Mouse (Mus musculus) kidney, adult 8-10 months (tissue): Measurements from ENCODE around the gene Diaph3.
"Not testable (repeated sequence)": the region's sequence is repeated elsewhere in the genome, so short reads cannot be mapped to it uniquely, and the experiment has no call there.

ENCODE experiments used
- DNase-seq, 2 experiments: peaks; one replicate each; pipeline ENCODE4 v3.0.0; 2022

Diaph3 gene

GRCm38 (mm10) chr14:86729617-86730098, 411.4 kb downstream of the Diaph3 start:
- DNase-seq, result no peak

GRCm38 (mm10) chr14:86727538-86728045, 413.4 kb downstream of the Diaph3 start:
- DNase-seq, result no peak

GRCm38 (mm10) chr14:86721768-86722167, 419.3 kb downstream of the Diaph3 start:
- DNase-seq, result no peak

- DNase-seq, result no peak
Observed at GRCm38 (mm10) chr14:86721082-86721481, 420.0 kb downstream of the Diaph3 start.

GRCm38 (mm10) chr14:86720408-86720807, 420.6 kb downstream of the Diaph3 start:
- DNase-seq, result not testable (repeated sequence)

- no peak for DNase-seq
Observed at GRCm38 (mm10) chr14:86714088-86714690, 426.8 kb downstream of the Diaph3 start.

GRCm38 (mm10) chr14:86704080-86704479, 437.0 kb downstream of the Diaph3 start:
- no peak for DNase-seq

- DNase-seq, result no peak
Observed at GRCm38 (mm10) chr14:86701145-86701544, 439.9 kb downstream of the Diaph3 start.

GRCm38 (mm10) chr14:86697887-86698286, 443.1 kb downstream of the Diaph3 start:
- no peak for DNase-seq

- no peak for DNase-seq
Observed at GRCm38 (mm10) chr14:86692714-86693113, 448.3 kb downstream of the Diaph3 start.

- no peak for DNase-seq
Observed at GRCm38 (mm10) chr14:86691298-86691697, 449.7 kb downstream of the Diaph3 start.

- no peak for DNase-seq
Observed at GRCm38 (mm10) chr14:86684585-86685503, 456.2 kb downstream of the Diaph3 start.

- DNase-seq, result no peak
Observed at GRCm38 (mm10) chr14:86681951-86682350, 459.1 kb downstream of the Diaph3 start.

- DNase-seq, result no peak
Observed at GRCm38 (mm10) chr14:86678992-86679391, 462.0 kb downstream of the Diaph3 start.

GRCm38 (mm10) chr14:86678179-86678780, 462.8 kb downstream of the Diaph3 start:
- DNase-seq, result no peak

GRCm38 (mm10) chr14:86677015-86677414, 464.0 kb downstream of the Diaph3 start:
- DNase-seq, result no peak

GRCm38 (mm10) chr14:86675314-86675713, 465.7 kb downstream of the Diaph3 start:
- DNase-seq, result no peak

- DNase-seq, result no peak
Observed at GRCm38 (mm10) chr14:86662846-86663245, 478.2 kb downstream of the Diaph3 start.

- DNase-seq, result no peak
Observed at GRCm38 (mm10) chr14:86660556-86660955, 480.5 kb downstream of the Diaph3 start.

GRCm38 (mm10) chr14:86656262-86656661, 484.8 kb downstream of the Diaph3 start:
- DNase-seq, result no peak

- DNase-seq, result no peak
Observed at GRCm38 (mm10) chr14:86646499-86647120, 494.4 kb downstream of the Diaph3 start.

GRCm38 (mm10) chr14:86642831-86643241, 498.2 kb downstream of the Diaph3 start:
- no peak for DNase-seq

- no peak for DNase-seq
Observed at GRCm38 (mm10) chr14:86641839-86642238, 499.2 kb downstream of the Diaph3 start.
